Mouse (Mus musculus) mammary gland, adult 2 months (tissue): ENCODE data around the gene Tmem178b. TPM values are rescaled to one million over a fixed set of nuclear protein-coding genes. Genes with fewer than 3 reads are reported as not detected.

Experiments used
- polyA plus RNA-seq: library from polyadenylated mRNA; depleted of rRNA; stranded (reverse); fragments of >200 nt; gene quantifications from 2 replicates; pipeline ENCODE4 v1.2.3, GENCODE M21; 2012; ENCODE audit warnings: low replicate concordance; rRNA removed

Tmem178b gene
- 1.1 and 1.9 TPM in 2 replicates for polyA plus RNA-seq

DNA sequence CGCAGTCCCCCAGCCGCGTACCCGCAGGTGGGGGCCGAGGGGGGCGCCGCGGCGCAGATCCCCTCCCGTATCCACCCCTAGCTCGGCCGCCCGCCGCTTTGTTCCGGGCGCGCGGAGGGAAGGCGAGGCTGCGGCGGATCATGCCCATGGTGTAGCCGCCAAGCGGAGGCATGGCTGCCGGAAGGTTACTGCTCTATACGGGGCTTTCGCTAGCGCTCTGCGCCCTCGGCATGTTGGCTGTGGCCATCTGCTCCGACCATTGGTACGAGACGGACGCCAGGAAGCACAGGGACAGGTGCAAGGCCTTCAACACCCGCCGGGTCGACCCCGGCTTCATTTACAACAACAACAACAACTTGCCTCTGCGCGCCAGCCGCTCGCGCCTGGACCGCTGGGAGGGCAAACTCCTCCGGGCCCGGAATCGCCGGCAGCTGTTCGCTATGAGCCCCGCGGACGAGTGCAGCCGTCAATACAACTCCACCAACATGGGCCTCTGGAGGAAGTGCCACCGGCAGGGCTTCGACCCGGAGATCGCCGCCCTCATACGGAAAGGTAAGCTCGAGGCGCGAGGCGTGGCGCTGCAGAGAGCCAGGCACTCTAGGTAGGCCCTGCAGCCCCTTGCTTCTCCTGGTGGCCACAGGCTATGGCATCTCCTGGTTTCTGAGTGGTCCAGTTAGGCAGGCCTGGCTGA lies at the start of gene Tmem178b:
TSS of gene Tmem178b (plus strand) at position 371 of the 691 bp plus-strand sequence.

Other genes starting within 250 kb of the Tmem178b start
- 5.6 and 11.9 TPM in 2 replicates for gene Braf, start 147.8 kb upstream of the Tmem178b start, polyA plus RNA-seq
- gene Mrps33, start 62.3 kb upstream of the Tmem178b start, polyA plus RNA-seq = 26.7 and 64.9 TPM in 2 replicates